Mouse (Mus musculus) MEL (cell line): Measurements from ENCODE around the gene Dcdc2b. TPM values are rescaled to one million over a fixed set of nuclear protein-coding genes. Genes with fewer than 3 reads are reported as not detected.

Experiments
- DNase-seq: peaks from one replicate; pipeline ENCODE4 v3.0.0; 2011; ENCODE audit warnings: low read depth, low spot score
- H3K27ac ChIP-seq: 2 replicates; pipeline ENCODE4 v1.5.1; 2012; ENCODE audit warnings: low read depth, mild to moderate bottlenecking, control low read depth, low read length, moderate library complexity; ENCODE audit not compliant: control insufficient read depth
- H3K27me3 ChIP-seq, 2 experiments: fragments of 150-350 bp in 1 of 2; sonication (generic) in 1 of 2; 2 replicates each; pipeline ENCODE4 v1.6.1; 2012; ENCODE audit warnings: low read length in 2 of 2, mild to moderate bottlenecking in 2 of 2, improper control_type of control experiment in 1 of 2, moderate library complexity in 1 of 2; ENCODE audit not compliant: insufficient read depth in 2 of 2, control insufficient read depth in 1 of 2
- H3K36me3 ChIP-seq, 2 experiments: 2 replicates each; pipeline ENCODE4 v1.6.1; 2012 to 2014; ENCODE audit warnings: low read length in 2 of 2, improper control_type of control experiment in 1 of 2, inconsistent platforms in 1 of 2, mild to moderate bottlenecking in 1 of 2; ENCODE audit not compliant: insufficient read depth in 2 of 2, control insufficient read depth in 1 of 2
- H3K4me1 ChIP-seq, 2 experiments: fragments of 150-350 bp in 1 of 2; sonication (generic) in 1 of 2; 2 replicates each; pipeline ENCODE4 v1.6.1; 2012; ENCODE audit warnings: low read length in 2 of 2, improper control_type of control experiment in 1 of 2, mild to moderate bottlenecking in 1 of 2; ENCODE audit not compliant: insufficient read depth in 2 of 2, control insufficient read depth in 1 of 2
- H3K4me3 ChIP-seq, 2 experiments: fragments of 150-350 bp in 1 of 2; sonication (generic) in 1 of 2; 2 replicates each; pipeline ENCODE4 v1.5.1; 2012; ENCODE audit warnings: low read depth in 2 of 2, low read length in 2 of 2, mild to moderate bottlenecking in 2 of 2, moderate library complexity in 2 of 2, control low read depth in 1 of 2, improper control_type of control experiment in 1 of 2; ENCODE audit not compliant: control insufficient read depth in 1 of 2, insufficient read depth in 1 of 2
- H3K79me2 ChIP-seq: 2 replicates; pipeline ENCODE4 v1.6.1; 2012; ENCODE audit warnings: mild to moderate bottlenecking, low read length, moderate library complexity; ENCODE audit not compliant: control insufficient read depth, poor library complexity, insufficient read depth
- H3K9ac ChIP-seq: 2 replicates; pipeline ENCODE4 v1.6.1; 2012; ENCODE audit warnings: low read depth, mild to moderate bottlenecking, control low read depth, low read length, moderate library complexity; ENCODE audit not compliant: control insufficient read depth, poor library complexity, severe bottlenecking
- H3K9me3 ChIP-seq: fragments of 150-350 bp; sonication (generic); replicated peaks from 2 replicates; pipeline ENCODE4 v1.6.1; 2012; ENCODE audit warnings: mild to moderate bottlenecking, low read length, improper control_type of control experiment, moderate library complexity; ENCODE audit not compliant: insufficient read depth
- CHD1 ChIP-seq: IDR thresholded peaks from 2 replicates; pipeline ENCODE4 v1.6.1; 2012; ENCODE audit warnings: low read depth, mild to moderate bottlenecking, inconsistent platforms, low read length, improper control_type of control experiment
- HCFC1 ChIP-seq: IDR thresholded peaks from 2 replicates; pipeline ENCODE4 v1.6.1; 2012; ENCODE audit warnings: low read depth, mild to moderate bottlenecking, inconsistent platforms, low read length, improper control_type of control experiment, moderate library complexity
- MXI1 ChIP-seq: IDR thresholded peaks from 2 replicates; pipeline ENCODE4 v1.6.1; 2011; ENCODE audit warnings: mild to moderate bottlenecking, low read depth, low read length, improper control_type of control experiment
- NELFE ChIP-seq: IDR thresholded peaks from 2 replicates; pipeline ENCODE4 v1.6.1; 2011; ENCODE audit warnings: low read depth, low read length, improper control_type of control experiment
- NRF1 ChIP-seq: IDR thresholded peaks from 2 replicates; pipeline ENCODE4 v1.6.1; 2014; ENCODE audit warnings: low read depth, mild to moderate bottlenecking, inconsistent platforms, low read length, improper control_type of control experiment, moderate library complexity; ENCODE audit not compliant: poor library complexity, insufficient read depth, severe bottlenecking
- POLR2AphosphoS5 ChIP-seq: IDR thresholded peaks from 2 replicates; pipeline ENCODE4 v1.6.1; 2012; ENCODE audit warnings: low read depth, borderline replicate concordance, mild to moderate bottlenecking, inconsistent platforms, low read length, moderate library complexity, mixed read lengths
- SMC3 ChIP-seq: IDR thresholded peaks from 2 replicates; pipeline ENCODE4 v1.6.1; 2011; ENCODE audit warnings: low read depth, low read length, improper control_type of control experiment
- TBP ChIP-seq: IDR thresholded peaks from 2 replicates; pipeline ENCODE4 v1.8.0; 2011; ENCODE audit warnings: low read depth, low read length, improper control_type of control experiment
- TCF12 ChIP-seq: IDR thresholded peaks from 2 replicates; pipeline ENCODE4 v1.6.1; 2014; ENCODE audit warnings: low read depth, mild to moderate bottlenecking, inconsistent platforms, low read length, improper control_type of control experiment, moderate library complexity
- USF1 ChIP-seq: IDR thresholded peaks from 2 replicates; pipeline ENCODE4 v1.6.1; 2014; ENCODE audit warnings: low read depth, mild to moderate bottlenecking, inconsistent platforms, low read length, improper control_type of control experiment, moderate library complexity
- ZKSCAN1 ChIP-seq: IDR thresholded peaks from 2 replicates; pipeline ENCODE4 v1.6.1; 2012; ENCODE audit warnings: low read depth, mild to moderate bottlenecking, inconsistent platforms, low read length, improper control_type of control experiment, moderate library complexity
- polyA plus RNA-seq, 2 experiments: library from polyadenylated mRNA; stranded (reverse) in 1 of 2; unstranded in 1 of 2; fragments of >175 nt in 1 of 2; fragments of >200 nt in 1 of 2; gene quantifications; 2 replicates each; pipeline versions ENCODE4 v1.2.1 to v1.2.4; 2012; ENCODE audit warnings: low replicate concordance in 2 of 2, low read depth in 1 of 2; ENCODE audit not compliant: insufficient read length in 2 of 2, insufficient read depth in 1 of 2, missing spikeins in 1 of 2
- total RNA-seq: library from RNA; depleted of rRNA; stranded (reverse); fragments of 300-350 nt; gene quantifications from 2 replicates; pipeline ENCODE4 v1.2.3, GENCODE M21; 2012

The Dcdc2b gene
- total and polyA plus RNA-seq, 3 experiments, result 1.3 TPM; not detected in 2

DNA sequence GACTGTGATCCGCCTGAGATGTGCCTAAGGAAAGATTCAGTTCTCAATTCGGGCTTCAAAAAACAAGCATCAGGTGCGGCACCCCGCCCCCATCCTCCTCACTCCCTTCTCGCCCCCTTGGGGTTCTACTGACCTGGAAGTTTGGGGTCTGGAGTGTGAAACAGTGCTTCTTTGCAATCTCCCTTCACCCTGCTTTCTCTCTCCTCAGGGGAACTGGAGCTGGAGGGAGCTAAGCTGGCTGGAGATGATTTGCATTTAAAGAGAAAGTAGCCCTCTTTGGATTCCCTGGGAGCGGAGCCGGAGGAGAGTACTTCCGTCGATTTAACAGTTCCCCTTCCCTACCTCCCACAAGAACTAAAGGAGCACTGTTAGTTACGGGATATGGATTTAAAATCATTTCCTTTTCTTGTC is 9.6 kb upstream of the Dcdc2b start, which contains the start of gene Ccdc28b:
Gene Ccdc28b, minus strand, starts transcription at position 267 of the 411 bp plus-strand sequence.
- peak; percentile 3; the same call in 1 of the 2 replicates for TF ChIP-seq MXI1
- TF ChIP-seq POLR2AphosphoS5, result no peak
- TF ChIP-seq HCFC1, result no peak
- TF ChIP-seq ZKSCAN1, result no peak
- TF ChIP-seq TCF12, result peak; percentile 24; the same call in 1 of the 2 replicates
- TF ChIP-seq USF1, result no peak
- TF ChIP-seq TBP, result peak; percentile 4; the same call in 1 of the 2 replicates
- TF ChIP-seq NRF1, result no peak
- TF ChIP-seq NELFE, result peak; percentile 10; the same call in 1 of the 2 replicates
- no peak for TF ChIP-seq CHD1
- DNase-seq, result peak; percentile 75
- H3K4me3 ChIP-seq, result peak within 1 kb of the TSS; percentile 68 to 73
- H3K36me3 ChIP-seq, result peaks cover 0 to 9% of the 10 kb centered on the region in 2 experiments
- H3K27ac ChIP-seq, result peak within 1 kb of the TSS; percentile 89
- H3K79me2 ChIP-seq, result no peaks in the 10 kb centered on the region; the same call in 1 of the 2 replicates
- H3K27me3 ChIP-seq, result no peaks in the 10 kb centered on the region
- peak within 1 kb of the TSS; percentile 77 for H3K9ac ChIP-seq
- H3K4me1 ChIP-seq, result peaks cover 3 to 17% of the 10 kb centered on the region in 2 experiments; a peak in 3 of 4 replicates
- no peaks in the 10 kb centered on the region for H3K9me3 ChIP-seq

- no peak overlapping the region for H3K27ac ChIP-seq
- TF ChIP-seq SMC3 (no peak), TCF12 (no peak)
Observed at GRCm38 (mm10) chr4:129622803-129623535, 8.9 kb upstream of the Dcdc2b start.

More at GRCm38 (mm10) chr4:129622803-129623535, 8.9 kb upstream of the Dcdc2b start:
- peak overlapping the region; percentile 68 to 73 for H3K4me3 ChIP-seq
- no peaks in the 10 kb centered on the region for H3K27me3 ChIP-seq
- peaks cover 3 to 17% of the 10 kb centered on the region in 2 experiments; a peak in 3 of 4 replicates for H3K4me1 ChIP-seq
- H3K9ac ChIP-seq, result peak overlapping the region; percentile 77
- H3K36me3 ChIP-seq, result peaks cover 0 to 9% of the 10 kb centered on the region in 2 experiments; a peak in 3 of 4 replicates
- DNase-seq, result peak; percentile 39
- H3K79me2 ChIP-seq, result peaks cover 4% of the 10 kb centered on the region; the same call in 1 of the 2 replicates
- no peaks in the 10 kb centered on the region for H3K9me3 ChIP-seq
